Mouse (Mus musculus): Measurements from ENCODE around the gene Cirbp. TPM values are rescaled to one million over a fixed set of nuclear protein-coding genes. Genes with fewer than 3 reads are reported as not detected.

Cirbp gene
- polyA plus RNA-seq, 1 experiment from 2014 or later, result 345 TPM

DNA sequence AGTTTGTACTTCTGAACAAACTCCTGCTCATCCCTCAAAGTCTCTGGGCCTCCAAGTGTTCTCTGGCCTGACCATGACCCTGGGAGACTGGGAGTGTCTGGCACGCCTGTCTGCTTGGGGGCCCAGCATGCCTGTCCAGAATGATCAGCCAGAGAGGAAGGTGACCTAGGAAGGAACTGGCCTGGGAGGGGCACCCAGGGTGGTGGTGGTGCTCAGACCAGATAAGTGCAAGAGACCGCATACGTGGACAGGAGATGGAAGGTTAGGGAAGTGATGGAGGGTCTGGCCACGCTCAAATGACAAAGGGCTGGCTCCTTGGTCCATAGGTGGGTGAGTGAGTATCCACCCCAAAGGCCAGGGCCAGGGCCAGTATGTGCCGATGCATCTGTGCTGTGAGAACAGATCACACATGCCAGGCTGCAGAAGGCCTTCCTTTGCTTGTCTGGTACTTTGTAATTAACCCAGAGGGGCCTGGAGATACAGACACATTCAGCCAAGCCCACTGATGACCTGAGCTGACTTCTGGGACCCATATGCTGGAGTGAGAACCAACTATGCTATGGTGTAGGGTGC, 18.6 kb upstream of the Cirbp start:
- peak overlapping the region; percentile 96 for H3K9ac ChIP-seq (replicated peaks)
- H3K27me3 ChIP-seq (replicated peaks), result no peaks in the 10 kb centered on the region
- peak overlapping the region; percentile 93 for H3K4me3 ChIP-seq (replicated peaks)
- H3K9me3 ChIP-seq (replicated peaks), result no peaks in the 10 kb centered on the region
- H3K4me1 ChIP-seq, result peaks cover 63% of the 10 kb centered on the region
- peak overlapping the region; percentile 100 for H3K27ac ChIP-seq (replicated peaks)
- peak overlapping the region; percentile 94 for H3K4me2 ChIP-seq
- ATAC-seq (ENCODE audit: low FRiP score), result no peak
- H3K36me3 ChIP-seq, result peaks cover 29% of the 10 kb centered on the region
- 70% methylated on average over 5 of the region's 5 CpGs for WGBS

GRCm38 (mm10) chr10:80147719-80148601, 17.8 kb upstream of the Cirbp start, which contains the start of gene Midn:
TSS of gene Midn (plus strand) at chr10:80148272.
- peak within 1 kb of the TSS; percentile 96 for H3K9ac ChIP-seq (replicated peaks)
- H3K4me3 ChIP-seq (replicated peaks), result peak within 1 kb of the TSS; percentile 93
- H3K4me1 ChIP-seq, result peaks cover 66% of the 10 kb centered on the region
- ATAC-seq (ENCODE audit: low FRiP score), result peak; percentile 15
- peak within 1 kb of the TSS; percentile 94 for H3K4me2 ChIP-seq
- peaks cover 33% of the 10 kb centered on the region for H3K36me3 ChIP-seq
- H3K27me3 ChIP-seq (replicated peaks), result no peaks in the 10 kb centered on the region
- H3K9me3 ChIP-seq (replicated peaks), result no peaks in the 10 kb centered on the region
- peak within 1 kb of the TSS; percentile 100 for H3K27ac ChIP-seq (replicated peaks)
- under 1% methylated on average over 40 of the region's 42 CpGs for WGBS

- no peaks in the 10 kb centered on the region for H3K27me3 ChIP-seq (replicated peaks)
- peaks cover 41% of the 10 kb centered on the region for H3K36me3 ChIP-seq
- peak overlapping the region; percentile 93 for H3K4me3 ChIP-seq (replicated peaks)
- peaks cover 66% of the 10 kb centered on the region for H3K4me1 ChIP-seq
- H3K4me2 ChIP-seq, result peak overlapping the region; percentile 94
- H3K9me3 ChIP-seq (replicated peaks), result no peaks in the 10 kb centered on the region
- H3K27ac ChIP-seq (replicated peaks), result peak overlapping the region; percentile 100
- ATAC-seq (ENCODE audit: low FRiP score), result peak; percentile 61
- under 1% methylated on average over 55 of the region's 57 CpGs for WGBS
- peak overlapping the region; percentile 96 for H3K9ac ChIP-seq (replicated peaks)
These were observed 17.0 kb upstream of the Cirbp start for GRCm38 (mm10) chr10:80148610-80149290.

DNA sequence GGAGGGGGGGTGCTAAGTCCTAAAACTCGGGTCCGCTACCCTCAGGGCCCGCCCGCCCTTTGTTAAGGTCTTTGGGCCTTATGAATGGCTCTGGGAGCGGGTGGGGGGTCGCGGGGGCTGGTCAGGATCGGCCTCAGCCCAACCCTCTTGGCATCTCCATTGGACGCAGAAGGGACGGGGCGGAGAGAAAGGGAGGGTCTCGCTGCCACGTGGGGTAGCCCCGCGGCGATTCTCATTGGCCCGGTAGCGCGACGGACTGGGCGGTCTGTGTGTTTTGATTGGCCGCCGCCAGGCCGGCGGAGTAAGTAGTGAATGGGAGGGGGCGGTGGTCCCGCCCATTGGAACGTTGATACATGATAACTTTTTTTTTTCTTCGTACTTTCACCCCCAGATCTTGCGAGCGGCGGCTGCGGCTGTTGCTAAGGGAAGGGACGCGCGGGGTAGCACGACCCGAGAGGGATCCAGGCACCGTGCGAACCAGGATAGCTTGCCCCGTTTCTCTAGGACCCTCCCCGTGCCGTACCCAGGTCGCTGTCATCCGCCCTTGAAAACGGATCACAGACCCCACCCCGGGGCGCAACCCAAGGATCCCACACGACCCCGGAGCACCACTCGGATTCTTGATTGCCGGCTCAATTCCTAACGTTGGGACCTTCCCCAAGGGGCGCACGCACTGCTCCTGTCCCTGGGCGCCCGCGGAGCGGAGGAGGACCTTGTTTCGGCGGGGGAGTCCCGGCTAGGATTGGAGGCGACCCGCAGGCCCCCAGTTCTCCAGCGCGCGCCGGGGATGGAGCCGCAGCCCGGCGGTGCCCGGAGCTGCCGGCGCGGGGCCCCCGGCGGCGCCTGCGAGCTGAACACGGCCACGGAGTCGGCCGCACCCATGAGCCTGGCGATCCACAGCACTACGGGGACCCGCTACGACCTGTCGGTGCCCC, 16.2 kb upstream of the Cirbp start:
- Histone ChIP-seq H3K9me3 (replicated peaks) (no peaks in the 10 kb centered on the region), H3K36me3 (peaks cover 42% of the 10 kb centered on the region)
- WGBS, result under 1% methylated on average over 83 of the region's 88 CpGs

DNA sequence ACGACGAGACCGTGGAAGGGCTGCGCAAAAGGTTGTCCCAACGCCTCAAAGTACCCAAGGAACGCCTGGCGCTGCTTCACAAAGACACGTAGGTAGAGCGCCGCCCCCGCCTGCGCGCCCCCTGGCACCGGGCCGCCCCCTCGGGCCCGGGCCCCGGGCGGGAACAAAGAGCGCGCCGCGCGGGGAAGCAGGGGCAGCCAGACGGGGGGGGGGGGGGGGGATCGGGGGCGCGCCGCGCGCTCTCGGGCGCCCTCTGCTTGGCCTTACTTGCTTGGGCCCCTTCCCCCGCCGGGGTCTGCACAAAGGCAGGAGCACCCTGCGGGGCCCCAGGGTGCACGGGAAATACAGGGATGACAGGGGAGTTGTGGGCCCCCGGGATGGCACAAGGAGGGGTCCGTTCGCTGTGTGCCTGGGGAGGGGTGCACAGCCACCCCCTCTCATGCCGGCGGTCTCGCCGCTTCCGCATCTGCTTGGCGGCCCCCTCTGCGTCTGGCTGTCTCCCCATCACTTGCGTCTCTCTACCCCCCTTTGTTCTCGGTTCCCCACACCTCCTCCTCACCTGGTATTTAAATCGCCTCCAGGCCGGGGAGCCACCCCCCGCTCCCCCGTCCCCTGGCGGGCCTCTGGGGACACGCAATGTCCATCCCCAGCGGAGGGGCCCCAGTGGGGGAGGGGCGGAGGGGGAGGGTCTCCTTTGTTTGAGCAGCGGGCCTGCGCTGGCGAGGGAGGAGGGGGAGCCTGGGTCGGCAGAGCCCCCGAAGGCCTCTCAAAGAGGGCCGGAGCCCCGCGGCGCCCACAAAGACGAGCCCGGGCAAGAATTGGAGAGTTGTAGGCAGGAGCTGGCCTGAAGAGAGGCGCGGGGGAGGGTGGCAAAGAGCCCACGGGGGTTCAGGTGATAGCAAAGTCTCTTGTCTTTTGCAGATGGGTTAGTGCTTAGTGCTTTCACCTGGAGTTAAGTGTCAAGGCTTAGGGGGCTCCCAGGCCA, 15.3 kb upstream of the Cirbp start:
- Histone ChIP-seq H3K9me3 (replicated peaks) (no peaks in the 10 kb centered on the region), H3K27me3 (replicated peaks) (no peaks in the 10 kb centered on the region), H3K27ac (replicated peaks) (peak overlapping the region; percentile 100), H3K9ac (replicated peaks) (peak overlapping the region; percentile 97), H3K36me3 (peaks cover 43% of the 10 kb centered on the region), H3K4me3 (replicated peaks) (peak overlapping the region; percentile 93), H3K4me1 (peaks cover 67% of the 10 kb centered on the region), H3K4me2 (peak overlapping the region; percentile 94)
- no peak for ATAC-seq (ENCODE audit: low FRiP score)
- WGBS, result under 1% methylated on average over 59 of the region's 71 CpGs

More for the DNA sequence above, 16.2 kb upstream of the Cirbp start:
- H3K4me1 ChIP-seq, result peaks cover 66% of the 10 kb centered on the region
- no peaks in the 10 kb centered on the region for H3K27me3 ChIP-seq (replicated peaks)
- ATAC-seq (ENCODE audit: low FRiP score), result peak; percentile 89
- peak overlapping the region; percentile 94 for H3K4me2 ChIP-seq
- H3K9ac ChIP-seq (replicated peaks), result peak overlapping the region; percentile 97
- peak overlapping the region; percentile 100 for H3K27ac ChIP-seq (replicated peaks)
- peak overlapping the region; percentile 93 for H3K4me3 ChIP-seq (replicated peaks)

DNA sequence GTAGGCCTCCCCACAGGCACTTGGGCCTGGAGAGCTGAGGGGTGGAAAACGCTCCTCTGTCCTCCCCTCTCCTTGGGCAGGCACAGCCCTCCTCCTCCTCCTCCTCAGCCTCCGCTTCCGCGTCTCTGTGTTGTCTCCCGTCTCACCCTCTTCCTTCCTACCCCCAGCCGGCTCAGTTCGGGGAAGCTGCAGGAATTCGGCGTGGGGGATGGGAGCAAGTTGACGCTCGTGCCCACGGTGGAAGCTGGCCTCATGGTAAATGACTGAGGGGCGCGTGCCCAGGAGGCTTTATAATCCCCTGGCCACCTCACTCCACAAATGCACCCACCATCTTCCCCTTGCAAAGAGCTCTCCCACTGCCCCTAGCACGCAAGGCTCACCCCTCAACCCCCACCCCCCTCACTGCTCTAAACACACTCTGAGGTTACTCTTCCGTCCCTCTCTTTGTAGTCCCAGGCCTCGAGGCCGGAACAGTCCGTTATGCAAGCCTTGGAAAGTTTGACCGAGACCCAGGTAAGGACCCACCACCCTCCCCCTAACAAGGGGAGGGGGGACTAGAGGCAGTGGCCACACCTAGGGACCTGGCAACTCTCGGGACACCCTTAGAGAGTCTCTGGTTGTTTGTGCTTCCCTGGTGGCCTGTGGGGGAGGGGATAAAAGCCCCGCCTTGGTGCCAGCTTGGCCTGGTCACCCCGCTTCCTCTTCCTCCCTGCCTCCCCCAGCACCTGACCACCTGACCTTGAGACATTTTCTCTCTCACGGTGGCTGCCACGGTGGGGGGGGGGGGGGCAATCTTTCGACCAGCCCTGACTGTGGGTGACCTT, 14.4 kb upstream of the Cirbp start:
- Histone ChIP-seq H3K27ac (replicated peaks) (peak overlapping the region; percentile 100), H3K9me3 (replicated peaks) (no peaks in the 10 kb centered on the region), H3K4me1 (peaks cover 63% of the 10 kb centered on the region), H3K4me2 (peak overlapping the region; percentile 94), H3K27me3 (replicated peaks) (no peaks in the 10 kb centered on the region), H3K9ac (replicated peaks) (peak overlapping the region; percentile 97), H3K4me3 (replicated peaks) (peak overlapping the region; percentile 93), H3K36me3 (peaks cover 43% of the 10 kb centered on the region)
- no peak for ATAC-seq (ENCODE audit: low FRiP score)
- WGBS, result under 1% methylated on average over 26 of the region's 26 CpGs

- Histone ChIP-seq H3K9me3 (replicated peaks) (no peaks in the 10 kb centered on the region), H3K36me3 (peaks cover 51% of the 10 kb centered on the region), H3K4me1 (peaks cover 65% of the 10 kb centered on the region), H3K4me2 (peak overlapping the region; percentile 94), H3K27ac (replicated peaks) (peak overlapping the region; percentile 100), H3K9ac (replicated peaks) (peak overlapping the region; percentile 97), H3K27me3 (replicated peaks) (no peaks in the 10 kb centered on the region), H3K4me3 (replicated peaks) (peak overlapping the region; percentile 93)
- ATAC-seq (ENCODE audit: low FRiP score), result no peak
- 9% methylated on average over 15 of the region's 15 CpGs for WGBS
These were observed 13.5 kb upstream of the Cirbp start for GRCm38 (mm10) chr10:80152071-80152872.

GRCm38 (mm10) chr10:80152873-80153260, 12.9 kb upstream of the Cirbp start:
- Histone ChIP-seq H3K36me3 (peaks cover 53% of the 10 kb centered on the region), H3K4me2 (peak overlapping the region; percentile 94), H3K9me3 (replicated peaks) (no peaks in the 10 kb centered on the region), H3K27ac (replicated peaks) (peak overlapping the region; percentile 100), H3K9ac (replicated peaks) (peak overlapping the region; percentile 97), H3K27me3 (replicated peaks) (no peaks in the 10 kb centered on the region), H3K4me3 (replicated peaks) (peak overlapping the region; percentile 93), H3K4me1 (peaks cover 61% of the 10 kb centered on the region)
- 37% methylated on average over 3 of the region's 3 CpGs for WGBS
- no peak for ATAC-seq (ENCODE audit: low FRiP score)

DNA sequence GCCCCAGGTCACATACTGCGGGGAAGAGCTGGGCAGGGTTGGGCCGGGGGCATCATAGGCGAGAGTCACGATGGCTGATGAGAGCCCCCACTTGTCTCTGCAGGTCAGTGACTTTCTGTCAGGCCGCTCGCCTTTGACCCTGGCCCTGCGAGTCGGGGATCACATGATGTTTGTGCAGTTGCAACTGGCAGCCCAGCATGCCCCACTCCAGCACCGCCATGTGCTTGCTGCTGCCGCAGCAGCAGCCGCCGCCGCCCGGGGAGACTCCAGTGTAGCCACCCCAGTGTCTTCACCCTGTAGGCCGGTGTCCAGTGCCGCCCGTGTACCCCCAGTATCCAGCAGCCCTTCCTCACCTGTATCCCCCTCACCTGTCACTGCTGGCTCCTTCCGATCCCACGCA, 12.1 kb upstream of the Cirbp start:
- Histone ChIP-seq H3K9ac (replicated peaks) (peak overlapping the region; percentile 97), H3K4me2 (peak overlapping the region; percentile 94), H3K36me3 (peaks cover 56% of the 10 kb centered on the region), H3K4me3 (replicated peaks) (no peak overlapping the region), H3K4me1 (peaks cover 65% of the 10 kb centered on the region), H3K27me3 (replicated peaks) (no peaks in the 10 kb centered on the region), H3K27ac (replicated peaks) (peak overlapping the region; percentile 100), H3K9me3 (replicated peaks) (no peaks in the 10 kb centered on the region)
- 87% methylated on average over 19 of the region's 19 CpGs for WGBS
- ATAC-seq (ENCODE audit: low FRiP score), result no peak

Data from neural tube, embryonic 15.5 days (tissue).